ENCODE assay signal across 9 mouse cellular contexts in genomic region chr7:84328770-84329169, GRCm38 (mm10).
A peak's percentile ranks its signal among the peaks of the same experiment; 100 is the strongest.
DNase-seq lines count a peak whose midpoint lies in the region; ATAC-seq and TF ChIP-seq lines count a peak whose summit lies in the region.
"Had no signal": no experiment of that assay in that cellular context is flagged by ENCODE, and none has a peak within 500 bp of the region (broad histone marks: within the 10 kb centered on the region; RNA-seq: fewer than 3 reads in every experiment).

No protein-coding gene starts in this region.

- no peaks in the 10 kb centered on the region for H3K27me3 ChIP-seq in heart, embryonic 14.5 days (ENCODE audit: control insufficient read depth, insufficient read depth, low read length)
- H3K27me3 ChIP-seq in heart, adult 2 months (ENCODE audit: control insufficient read depth, insufficient read depth, low read length), result no peaks in the 10 kb centered on the region
- H3K27me3 ChIP-seq in hindbrain, embryonic 15.5 days, result no peaks in the 10 kb centered on the region
- H3K27me3 ChIP-seq: liver, embryonic 15.5 days had no signal

- H3K79me2 ChIP-seq in heart, adult 2 months (replicated peaks; ENCODE audit: control insufficient read depth, insufficient read depth, low read length), result no peaks in the 10 kb centered on the region

- 0 out of 2 replicates have a peak, but pooled peaks have one; percentile 33 for ATAC-seq in heart, embryonic 14.5 days (ENCODE audit: insufficient number of reproducible peaks, insufficient read depth, low FRiP score, low read depth)
- ATAC-seq in hindbrain, embryonic 15.5 days (ENCODE audit: low FRiP score, low read depth), result peak; percentile 65; the same call in 1 of the 2 replicates

- peak overlapping the region; percentile 57 to 69 for H3K27ac ChIP-seq in heart, embryonic 14.5 days (replicated peaks in 1 of 2; ENCODE audit: control insufficient read depth in 1 of 2, insufficient read depth in 1 of 2, low read depth in 2 of 2, low read length in 2 of 2)
- no peak overlapping the region for H3K27ac ChIP-seq in heart, adult 2 months
- H3K27ac ChIP-seq in hindbrain, embryonic 15.5 days (replicated peaks), result 0 out of 2 replicates have a peak overlapping the region, but pooled peaks have one; percentile 8
- H3K27ac ChIP-seq: liver, embryonic 15.5 days had no signal

- no peaks in the 10 kb centered on the region for H3K36me3 ChIP-seq in heart, embryonic 14.5 days (ENCODE audit: control insufficient read depth, insufficient read depth, low read length)
- no peaks in the 10 kb centered on the region for H3K36me3 ChIP-seq in heart, adult 2 months (ENCODE audit: control insufficient read depth, insufficient read depth, low read length)
- no peaks in the 10 kb centered on the region; the same call in 1 of the 2 replicates for H3K36me3 ChIP-seq in hindbrain, embryonic 15.5 days
- H3K36me3 ChIP-seq: liver, embryonic 15.5 days had no signal

- no peak overlapping the region for H3K9ac ChIP-seq in heart, embryonic 14.5 days (ENCODE audit: low read length)
- H3K9ac ChIP-seq in heart, adult 2 months (ENCODE audit: low read depth, low read length), result no peak overlapping the region
- no peak overlapping the region for H3K9ac ChIP-seq in hindbrain, embryonic 15.5 days
- H3K9ac ChIP-seq: liver, embryonic 15.5 days had no signal

- peaks cover 27 to 50% of the 10 kb centered on the region in 2 experiments for H3K4me1 ChIP-seq in heart, embryonic 14.5 days (ENCODE audit: control insufficient read depth in 2 of 2, insufficient read depth in 2 of 2, low read length in 2 of 2)
- H3K4me1 ChIP-seq in heart, adult 2 months (ENCODE audit: control insufficient read depth, insufficient read depth, low read length), result no peaks in the 10 kb centered on the region; the same call in 1 of the 2 replicates
- H3K4me1 ChIP-seq in hindbrain, embryonic 15.5 days (replicated peaks), result peaks cover 38% of the 10 kb centered on the region
- H3K4me1 ChIP-seq: liver, embryonic 15.5 days had no signal

- H3K4me3 ChIP-seq in heart, embryonic 14.5 days (ENCODE audit: control insufficient read depth in 1 of 2, insufficient read depth in 1 of 2, low read depth in 1 of 2, low read length in 2 of 2), result no peak overlapping the region
- H3K4me3 ChIP-seq in heart, adult 2 months, result no peak overlapping the region
- H3K4me3 ChIP-seq in hindbrain, embryonic 15.5 days, result no peak overlapping the region
- H3K4me3 ChIP-seq: liver, embryonic 15.5 days had no signal

- intact Hi-C loops in heart, adult 2 months (cut with DNase I), result no loop called here

- DNase-seq in heart, adult 2 months, result no peak
- peak; percentile 59 to 61 for DNase-seq in right cerebral cortex, postnatal 10 days (ENCODE audit: low spot score in 2 of 2)
- no peak for DNase-seq in right cerebral cortex, adult 2 months (ENCODE audit: low spot score in 2 of 2)
- DNase-seq in gastrocnemius, postnatal 25 days, result no peak
- no peak for DNase-seq in thymus, postnatal 4 days
- DNase-seq in layer of hippocampus, adult 9-10 months (ENCODE audit: low spot score), result no peak

- TF ChIP-seq EP300 in heart, adult 2 months (IDR thresholded peaks at IDR 0.05; ENCODE audit: insufficient read depth, low read depth, low read length), result no peak

- no peak for TF ChIP-seq POLR2A in heart, adult 2 months (IDR thresholded peaks at IDR 0.05; ENCODE audit: insufficient read depth, low read depth, low read length)

- 30% methylated on average over 1 of the region's 1 CpGs for WGBS in heart, embryonic 14.5 days
- 38% methylated on average over 1 of the region's 1 CpGs for WGBS in heart, adult 2 months
- 47% methylated on average over 1 of the region's 1 CpGs for WGBS in hindbrain, embryonic 15.5 days

- H3K9me3 ChIP-seq in heart, embryonic 14.5 days (ENCODE audit: control insufficient read depth, low read length), result no peaks in the 10 kb centered on the region
- no peaks in the 10 kb centered on the region for H3K9me3 ChIP-seq in hindbrain, embryonic 15.5 days
- H3K9me3 ChIP-seq: liver, embryonic 15.5 days had no signal

- TF ChIP-seq CTCF in heart, adult 2 months (IDR thresholded peaks at IDR 0.05), result no peak

- H3K4me2 ChIP-seq in heart, embryonic 14.5 days (ENCODE audit: low read length), result peak overlapping the region; percentile 24; the same call in 1 of the 2 replicates
- no peak overlapping the region for H3K4me2 ChIP-seq in hindbrain, embryonic 15.5 days
- H3K4me2 ChIP-seq: liver, embryonic 15.5 days had no signal

Comparison
In these comparisons a context has a peak if more than half of its experiments do, and no peak if none do; other contexts are left out.
1. DNase-seq: peak in right cerebral cortex, postnatal 10 days (2 of 2); none in heart, adult 2 months (0 of 2), right cerebral cortex, adult 2 months (0 of 2), gastrocnemius, postnatal 25 days (single experiment), thymus, postnatal 4 days (single experiment) and layer of hippocampus, adult 9-10 months (single experiment).